Mouse (Mus musculus) cerebellum, adult 2 months (tissue): ENCODE data around the gene Depdc7.

ENCODE experiments used
- CTCF ChIP-seq: fragments of 200-500 bp; IDR thresholded peaks from 2 replicates; pipeline ENCODE4 v1.5.1; 2011; ENCODE audit warnings: low read depth, mild to moderate bottlenecking, control low read depth, low read length, moderate library complexity, borderline replicate concordance; ENCODE audit not compliant: insufficient read depth
- POLR2A ChIP-seq: fragments of 200-500 bp; IDR thresholded peaks from 2 replicates; pipeline ENCODE4 v1.6.1; 2011; ENCODE audit warnings: low read length, control low read depth, borderline replicate concordance; ENCODE audit not compliant: insufficient read depth

GRCm38 (mm10) chr2:104768697-104769096 lies 26.0 kb upstream of the Depdc7 start:
- TF ChIP-seq POLR2A (no peak), CTCF (no peak)
